Mouse (Mus musculus): ENCODE measurements around the gene Epb41l5. TPM values are rescaled to one million over a fixed set of nuclear protein-coding genes. Genes with fewer than 3 reads are reported as not detected.

The Epb41l5 gene
- polyA plus RNA-seq, 1 experiment, result 28.0 TPM

GRCm38 (mm10) chr1:119605396-119605795, 43.4 kb downstream of the Epb41l5 start:
- TF ChIP-seq CTCF (IDR thresholded peaks at IDR 0.05; ENCODE audit: insufficient read depth, low read length) (no peak), POLR2A (IDR thresholded peaks at IDR 0.05; ENCODE audit: borderline replicate concordance, extremely low read depth, low read depth, low read length) (no peak)

DNA sequence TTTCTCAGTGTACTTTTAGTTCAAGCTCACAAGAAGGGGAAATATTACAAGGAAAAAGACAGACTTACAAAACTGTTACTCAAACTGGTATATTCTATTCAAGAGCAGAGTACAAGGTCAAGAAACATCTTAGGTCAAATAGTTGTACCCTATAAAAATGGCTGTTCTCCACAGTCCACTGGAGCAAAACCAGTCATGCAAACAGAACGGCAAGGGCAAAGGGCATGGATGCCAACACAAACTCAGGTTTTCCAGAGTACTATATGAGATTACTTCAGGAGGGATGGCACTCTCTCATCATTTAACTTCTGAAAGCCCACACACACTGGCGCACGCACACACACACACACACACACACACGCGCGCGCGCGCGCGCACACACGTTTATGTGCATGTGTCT, 46.4 kb downstream of the Epb41l5 start:
- Histone ChIP-seq H3K4me3 (replicated peaks; ENCODE audit: extremely low read depth, low read depth, low read length) (no peak overlapping the region), H3K4me1 (ENCODE audit: control insufficient read depth, insufficient read depth, low read length) (no peaks in the 10 kb centered on the region)
- TF ChIP-seq CTCF (IDR thresholded peaks at IDR 0.05; ENCODE audit: insufficient read depth, low read length), result no peak
- TF ChIP-seq POLR2A (IDR thresholded peaks at IDR 0.05; ENCODE audit: borderline replicate concordance, extremely low read depth, low read depth, low read length), result no peak
- 97% methylated on average over 12 of the region's 12 CpGs for WGBS
- DNase-seq, result no peak

More at GRCm38 (mm10) chr1:119605396-119605795, 43.4 kb downstream of the Epb41l5 start:
- Histone ChIP-seq H3K4me1 (ENCODE audit: control insufficient read depth, insufficient read depth, low read length) (no peaks in the 10 kb centered on the region), H3K4me3 (replicated peaks; ENCODE audit: extremely low read depth, low read depth, low read length) (no peak overlapping the region)
- DNase-seq, result no peak
- 80% methylated on average over 3 of the region's 3 CpGs for WGBS

DNA sequence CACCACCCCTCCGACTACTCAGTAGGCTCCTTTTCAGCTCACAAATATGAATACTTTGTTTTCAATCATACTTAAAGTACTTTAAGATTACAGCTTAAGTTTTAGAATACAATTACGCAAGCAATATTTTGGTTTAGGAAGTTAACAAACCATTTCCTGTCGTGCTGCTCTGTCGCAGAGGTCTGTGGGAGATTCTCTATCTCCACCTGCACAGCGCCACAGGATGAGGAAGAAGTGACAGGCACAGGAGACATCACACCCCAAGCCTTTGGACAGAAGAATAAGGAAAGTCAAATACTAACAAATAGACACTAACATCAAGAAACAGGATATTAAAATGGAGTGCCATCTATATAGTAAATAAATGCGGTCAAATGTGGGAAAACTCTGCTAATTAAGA, 49.9 kb downstream of the Epb41l5 start:
- TF ChIP-seq CTCF (IDR thresholded peaks at IDR 0.05; ENCODE audit: insufficient read depth, low read length) (no peak), POLR2A (IDR thresholded peaks at IDR 0.05; ENCODE audit: borderline replicate concordance, extremely low read depth, low read depth, low read length) (no peak)
- H3K4me1 ChIP-seq (ENCODE audit: control insufficient read depth, insufficient read depth, low read length), result no peaks in the 10 kb centered on the region
- 57% methylated on average over 6 of the region's 6 CpGs for WGBS

DNA sequence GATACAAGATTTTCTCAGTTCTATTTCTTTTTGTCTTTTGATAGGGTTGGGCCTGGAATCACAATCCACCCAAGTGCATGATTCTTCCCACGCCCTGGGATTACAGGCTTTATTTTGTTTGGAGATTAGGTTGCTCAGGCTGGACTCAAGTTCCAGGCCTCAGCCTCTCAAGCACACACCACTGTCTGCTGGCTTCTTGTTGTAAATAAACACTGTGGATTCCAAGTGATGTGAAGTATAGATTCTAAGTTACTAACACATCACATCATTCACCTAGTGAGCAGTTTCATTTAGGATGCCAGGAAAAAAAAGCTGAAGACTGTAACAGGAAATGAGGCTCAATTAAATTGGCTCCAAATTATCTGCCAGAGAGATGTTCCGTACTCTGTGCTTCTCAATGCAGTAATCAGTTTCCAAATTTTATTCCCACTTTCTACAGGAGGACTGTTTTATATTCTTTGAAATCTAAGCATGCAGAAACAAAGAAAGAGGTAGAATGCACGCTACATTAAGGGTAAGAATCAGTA, 51.8 kb downstream of the Epb41l5 start:
- DNase-seq, result no peak
- TF ChIP-seq CTCF (IDR thresholded peaks at IDR 0.05; ENCODE audit: insufficient read depth, low read length), result no peak
- Histone ChIP-seq H3K4me3 (replicated peaks; ENCODE audit: extremely low read depth, low read depth, low read length) (no peak overlapping the region), H3K4me1 (ENCODE audit: control insufficient read depth, insufficient read depth, low read length) (no peaks in the 10 kb centered on the region)
- 68% methylated on average over 3 of the region's 3 CpGs for WGBS

More for the DNA sequence above, 49.9 kb downstream of the Epb41l5 start:
- H3K4me3 ChIP-seq (replicated peaks; ENCODE audit: extremely low read depth, low read depth, low read length), result no peak overlapping the region
- no peak for DNase-seq

- no peak for DNase-seq
- no peak for TF ChIP-seq CTCF (IDR thresholded peaks at IDR 0.05; ENCODE audit: insufficient read depth, low read length)
- no peak for TF ChIP-seq POLR2A (IDR thresholded peaks at IDR 0.05; ENCODE audit: borderline replicate concordance, extremely low read depth, low read depth, low read length)
- 43% methylated on average over 2 of the region's 2 CpGs for WGBS
- H3K4me3 ChIP-seq (replicated peaks; ENCODE audit: extremely low read depth, low read depth, low read length), result no peak overlapping the region
- H3K4me1 ChIP-seq (ENCODE audit: control insufficient read depth, insufficient read depth, low read length), result no peaks in the 10 kb centered on the region
Observed at GRCm38 (mm10) chr1:119590041-119590440, 58.8 kb downstream of the Epb41l5 start.

DNA sequence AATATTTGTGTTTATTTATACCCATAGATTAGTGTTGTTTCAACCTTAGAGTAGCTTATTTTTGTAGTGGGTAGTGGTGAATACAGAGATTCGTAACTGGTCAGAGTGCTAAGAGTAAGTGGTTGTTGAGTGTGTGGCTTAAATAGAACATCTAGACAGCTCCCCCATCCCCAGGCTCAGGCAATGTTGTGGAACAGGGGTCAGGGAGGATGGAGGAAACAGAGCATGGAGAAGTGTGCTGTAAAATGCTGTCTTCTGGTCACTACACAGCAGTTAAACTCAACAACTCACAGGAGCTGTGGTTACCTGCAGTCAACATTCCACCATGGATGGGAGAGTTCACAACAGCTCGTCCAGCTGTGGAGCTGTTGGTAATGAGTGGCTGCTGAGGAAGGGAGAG, 63.8 kb downstream of the Epb41l5 start:
- no peak overlapping the region for H3K4me3 ChIP-seq (replicated peaks; ENCODE audit: extremely low read depth, low read depth, low read length)
- TF ChIP-seq POLR2A (IDR thresholded peaks at IDR 0.05; ENCODE audit: borderline replicate concordance, extremely low read depth, low read depth, low read length), result no peak
- TF ChIP-seq CTCF (IDR thresholded peaks at IDR 0.05; ENCODE audit: insufficient read depth, low read length), result no peak
- 74% methylated on average over 2 of the region's 2 CpGs for WGBS
- no peaks in the 10 kb centered on the region for H3K4me1 ChIP-seq (ENCODE audit: control insufficient read depth, insufficient read depth, low read length)
- DNase-seq, result no peak

GRCm38 (mm10) chr1:119570134-119570533, 78.7 kb downstream of the Epb41l5 start:
- no peak for TF ChIP-seq CTCF (IDR thresholded peaks at IDR 0.05; ENCODE audit: insufficient read depth, low read length)

DNA sequence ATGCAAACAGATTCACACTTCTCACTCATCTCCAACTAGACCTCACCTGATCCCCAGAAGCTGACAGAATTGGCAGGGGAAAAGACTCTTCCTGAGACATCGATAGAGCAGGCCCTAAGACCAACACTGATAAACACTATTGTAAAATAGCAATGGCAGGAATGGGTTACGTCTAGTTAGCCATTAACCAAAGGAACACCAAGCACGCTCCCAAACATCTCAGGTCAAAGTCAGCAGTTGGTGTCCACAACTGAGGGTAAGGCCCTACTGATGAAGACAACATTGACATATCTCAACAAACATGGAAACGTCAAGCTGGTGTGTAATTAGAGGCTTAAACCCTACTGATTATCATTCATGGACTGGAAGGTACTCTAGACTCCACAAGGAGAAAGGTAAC, 83.3 kb downstream of the Epb41l5 start:
- WGBS, result 86% methylated on average over 4 of the region's 4 CpGs
- Histone ChIP-seq H3K4me3 (replicated peaks; ENCODE audit: extremely low read depth, low read depth, low read length) (no peak overlapping the region), H3K4me1 (ENCODE audit: control insufficient read depth, insufficient read depth, low read length) (no peaks in the 10 kb centered on the region)
- no peak for TF ChIP-seq CTCF (IDR thresholded peaks at IDR 0.05; ENCODE audit: insufficient read depth, low read length)
- no peak for TF ChIP-seq POLR2A (IDR thresholded peaks at IDR 0.05; ENCODE audit: borderline replicate concordance, extremely low read depth, low read depth, low read length)
- DNase-seq, result no peak

More at GRCm38 (mm10) chr1:119570134-119570533, 78.7 kb downstream of the Epb41l5 start:
- 64% methylated on average over 1 of the region's 1 CpGs for WGBS
- Histone ChIP-seq H3K4me1 (ENCODE audit: control insufficient read depth, insufficient read depth, low read length) (no peaks in the 10 kb centered on the region), H3K4me3 (replicated peaks; ENCODE audit: extremely low read depth, low read depth, low read length) (no peak overlapping the region)
- DNase-seq, result no peak

DNA sequence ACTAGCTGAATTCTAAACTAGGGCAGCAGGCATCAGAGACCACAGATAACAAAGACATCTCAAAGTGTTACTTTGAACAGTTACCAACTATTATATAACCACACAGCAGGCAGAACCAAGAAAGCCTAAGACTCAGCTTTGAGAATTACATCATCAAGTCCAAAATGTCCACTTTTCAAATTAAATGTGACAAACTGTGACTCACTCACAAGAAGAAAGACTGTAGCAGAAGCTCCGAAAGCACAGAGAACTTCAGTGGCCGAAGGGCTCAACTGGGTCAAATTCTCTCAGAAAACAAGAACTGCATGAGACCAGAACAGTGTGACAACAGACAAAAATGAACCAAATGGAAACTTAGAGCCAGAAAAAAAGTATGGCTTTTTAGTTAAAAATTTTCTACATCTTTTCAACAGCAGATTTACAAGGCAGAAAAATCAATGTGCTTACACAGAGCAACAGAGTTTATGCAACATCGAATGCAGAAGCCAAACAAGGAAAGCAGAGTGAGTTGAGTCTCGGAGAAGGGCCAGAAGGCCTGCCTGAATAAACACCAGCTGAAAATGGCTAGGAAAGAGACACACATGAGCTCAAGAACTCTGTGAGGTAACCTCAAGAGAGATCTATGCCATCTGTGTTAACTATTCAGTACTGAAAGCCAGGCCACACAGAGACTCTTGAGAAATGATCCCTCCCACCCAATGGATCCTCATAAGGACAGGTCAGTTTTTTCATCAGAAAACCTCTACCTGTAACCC, 91.0 kb downstream of the Epb41l5 start:
- no peak for DNase-seq
- Histone ChIP-seq H3K4me1 (ENCODE audit: control insufficient read depth, insufficient read depth, low read length) (no peaks in the 10 kb centered on the region), H3K4me3 (replicated peaks; ENCODE audit: extremely low read depth, low read depth, low read length) (no peak overlapping the region)
- TF ChIP-seq CTCF (IDR thresholded peaks at IDR 0.05; ENCODE audit: insufficient read depth, low read length), result no peak
- no peak for TF ChIP-seq POLR2A (IDR thresholded peaks at IDR 0.05; ENCODE audit: borderline replicate concordance, extremely low read depth, low read depth, low read length)
- 77% methylated on average over 4 of the region's 4 CpGs for WGBS

GRCm38 (mm10) chr1:119555651-119556050, 93.1 kb downstream of the Epb41l5 start:
- WGBS, result 59% methylated on average over 5 of the region's 5 CpGs
- no peaks in the 10 kb centered on the region for H3K4me1 ChIP-seq (ENCODE audit: control insufficient read depth, insufficient read depth, low read length)
- no peak for DNase-seq
- TF ChIP-seq CTCF (IDR thresholded peaks at IDR 0.05; ENCODE audit: insufficient read depth, low read length) (no peak), POLR2A (IDR thresholded peaks at IDR 0.05; ENCODE audit: borderline replicate concordance, extremely low read depth, low read depth, low read length) (no peak)
- H3K4me3 ChIP-seq (replicated peaks; ENCODE audit: extremely low read depth, low read depth, low read length), result no peak overlapping the region

Data from lung, adult 2 months (tissue).